Mouse (Mus musculus) midbrain, embryonic 15.5 days (tissue): ENCODE data around the gene Rragd. TPM values are rescaled to one million over a fixed set of nuclear protein-coding genes. Genes with fewer than 3 reads are reported as not detected.
A peak's percentile ranks its signal among the peaks of the same experiment; 100 is the strongest.
"Not testable (repeated sequence)": the region's sequence is repeated elsewhere in the genome, so short reads cannot be mapped to it uniquely, and the experiment has no call there.

Experiments
- ATAC-seq: fragments of 200-750 bp; cut with Nextera tagmentation; replicated peaks from 2 replicates; pipeline ENCODE4 v1.8.0; 2017; ENCODE audit warnings: moderate TSS enrichment
- H3K27ac ChIP-seq: fragments of 300-500 bp; sonication (generic); 2 replicates; pipeline ENCODE4 v1.5.1; 2015; ENCODE audit warnings: mild to moderate bottlenecking, inconsistent platforms
- H3K27me3 ChIP-seq: fragments of 300-500 bp; sonication (generic); replicated peaks from 2 replicates; pipeline ENCODE4 v1.6.1; 2015; ENCODE audit warnings: inconsistent platforms
- H3K36me3 ChIP-seq: fragments of 300-500 bp; sonication (generic); replicated peaks from 2 replicates; pipeline ENCODE4 v1.6.1; 2015; ENCODE audit warnings: inconsistent platforms
- H3K4me1 ChIP-seq: fragments of 300-500 bp; sonication (generic); 2 replicates; pipeline ENCODE4 v1.6.1; 2015; ENCODE audit warnings: inconsistent platforms
- H3K4me2 ChIP-seq: fragments of 300-500 bp; sonication (generic); 2 replicates; pipeline ENCODE4 v1.6.1; 2015; ENCODE audit warnings: inconsistent platforms, mild to moderate bottlenecking, moderate library complexity
- H3K4me3 ChIP-seq: fragments of 300-500 bp; sonication (generic); 2 replicates; pipeline ENCODE4 v1.5.1; 2015; ENCODE audit warnings: mild to moderate bottlenecking, inconsistent platforms
- H3K9ac ChIP-seq: fragments of 300-500 bp; sonication (generic); 2 replicates; pipeline ENCODE4 v1.6.1; 2015; ENCODE audit warnings: mild to moderate bottlenecking, inconsistent platforms
- H3K9me3 ChIP-seq: fragments of 300-500 bp; sonication (generic); 2 replicates; pipeline ENCODE4 v1.6.1; 2016; ENCODE audit warnings: inconsistent platforms
- WGBS: fragments of 180-500 bp; shearing (Covaris S2); methylation state at CpG from one replicate; pipeline ENCODE4 v1.1.7; 2015; ENCODE audit warnings: mixed read lengths; 5-methylcytosine and 5-hydroxymethylcytosine counted together
- polyA plus RNA-seq: library from polyadenylated mRNA; unstranded; fragments of >200 nt; fragmentation: Nextera tagmentation; extraction: Ambion mirVana; gene quantifications from 2 replicates; pipeline ENCODE4 v1.2.1, GENCODE M21; 2015

Rragd gene
- polyA plus RNA-seq, 1 experiment from 2014 or later, result 32.2 TPM

- H3K4me3 ChIP-seq, H3K27ac ChIP-seq, H3K4me1 ChIP-seq, ATAC-seq, H3K36me3 ChIP-seq, H3K9ac ChIP-seq, H3K9me3 ChIP-seq, H3K27me3 ChIP-seq, H3K4me2 ChIP-seq: not testable (repeated sequence)
- WGBS, result 84% methylated on average over 19 of the region's 19 CpGs
Measured at GRCm38 (mm10) chr4:32964619-32965018, 18.2 kb upstream of the Rragd start.

- no peak for ATAC-seq
- H3K36me3 ChIP-seq, result no peaks in the 10 kb centered on the region
- no peaks in the 10 kb centered on the region for H3K9me3 ChIP-seq
- no peak overlapping the region for H3K9ac ChIP-seq
- no peaks in the 10 kb centered on the region for H3K27me3 ChIP-seq
- H3K4me2 ChIP-seq, result no peak overlapping the region
- WGBS, result 95% methylated on average over 4 of the region's 4 CpGs
- no peak overlapping the region for H3K27ac ChIP-seq
- no peak overlapping the region for H3K4me3 ChIP-seq
- peaks cover 5% of the 10 kb centered on the region for H3K4me1 ChIP-seq
Measured at GRCm38 (mm10) chr4:32977331-32977730, 5.5 kb upstream of the Rragd start.

DNA sequence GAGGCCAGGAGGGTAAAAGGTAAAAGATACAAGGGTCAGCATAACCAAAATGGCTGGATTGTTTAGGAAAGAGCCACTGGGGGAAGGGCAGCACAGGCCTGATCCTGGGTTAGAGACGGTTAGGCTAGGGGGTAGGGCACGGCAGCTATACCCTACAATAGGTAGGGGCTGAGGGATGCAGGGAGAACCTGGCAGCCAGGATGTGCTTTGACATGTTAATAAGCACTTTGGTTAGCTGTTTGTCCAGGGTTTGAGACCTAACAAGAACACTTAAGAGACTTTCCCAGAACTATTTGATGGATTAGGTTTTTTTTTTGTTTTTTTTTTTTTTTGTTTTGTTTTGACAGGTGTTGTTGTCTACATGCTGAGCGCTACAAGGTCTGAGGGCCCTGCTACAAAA is 2.8 kb upstream of the Rragd start:
- H3K27me3 ChIP-seq, result no peaks in the 10 kb centered on the region
- H3K27ac ChIP-seq, result no peak overlapping the region
- WGBS, result 68% methylated on average over 3 of the region's 3 CpGs
- H3K36me3 ChIP-seq, result no peaks in the 10 kb centered on the region
- peaks cover 12% of the 10 kb centered on the region for H3K4me1 ChIP-seq
- no peak for ATAC-seq
- H3K4me3 ChIP-seq, result no peak overlapping the region
- H3K9me3 ChIP-seq, result no peaks in the 10 kb centered on the region
- H3K4me2 ChIP-seq, result no peak overlapping the region
- no peak overlapping the region for H3K9ac ChIP-seq

DNA sequence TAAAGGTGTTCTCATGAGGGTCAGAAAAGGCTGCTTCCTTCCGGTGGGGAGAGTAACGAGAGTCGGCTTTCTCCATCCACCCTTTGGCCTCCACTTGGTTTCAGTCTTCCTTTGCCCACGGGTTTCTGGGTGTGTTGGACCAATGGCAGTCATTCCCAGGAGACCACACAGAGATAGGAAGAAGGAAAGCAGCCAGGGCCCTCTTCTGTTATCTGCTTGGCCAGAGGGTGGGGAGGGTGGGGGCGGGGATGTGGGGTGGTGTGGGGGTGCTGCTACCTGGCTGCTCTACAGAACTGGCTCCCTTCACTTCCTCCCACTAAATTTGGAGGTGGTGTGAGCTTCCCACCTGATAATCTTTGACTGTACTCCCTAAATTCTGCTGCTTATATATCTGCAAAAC is 1.2 kb upstream of the Rragd start:
- 34% methylated on average over 5 of the region's 5 CpGs for WGBS
- Histone ChIP-seq H3K36me3 (no peaks in the 10 kb centered on the region), H3K27ac (no peak overlapping the region), H3K4me3 (no peak overlapping the region), H3K9ac (no peak overlapping the region), H3K27me3 (no peaks in the 10 kb centered on the region), H3K4me1 (peaks cover 24% of the 10 kb centered on the region), H3K4me2 (peak overlapping the region; percentile 71), H3K9me3 (no peaks in the 10 kb centered on the region)
- no peak for ATAC-seq

DNA sequence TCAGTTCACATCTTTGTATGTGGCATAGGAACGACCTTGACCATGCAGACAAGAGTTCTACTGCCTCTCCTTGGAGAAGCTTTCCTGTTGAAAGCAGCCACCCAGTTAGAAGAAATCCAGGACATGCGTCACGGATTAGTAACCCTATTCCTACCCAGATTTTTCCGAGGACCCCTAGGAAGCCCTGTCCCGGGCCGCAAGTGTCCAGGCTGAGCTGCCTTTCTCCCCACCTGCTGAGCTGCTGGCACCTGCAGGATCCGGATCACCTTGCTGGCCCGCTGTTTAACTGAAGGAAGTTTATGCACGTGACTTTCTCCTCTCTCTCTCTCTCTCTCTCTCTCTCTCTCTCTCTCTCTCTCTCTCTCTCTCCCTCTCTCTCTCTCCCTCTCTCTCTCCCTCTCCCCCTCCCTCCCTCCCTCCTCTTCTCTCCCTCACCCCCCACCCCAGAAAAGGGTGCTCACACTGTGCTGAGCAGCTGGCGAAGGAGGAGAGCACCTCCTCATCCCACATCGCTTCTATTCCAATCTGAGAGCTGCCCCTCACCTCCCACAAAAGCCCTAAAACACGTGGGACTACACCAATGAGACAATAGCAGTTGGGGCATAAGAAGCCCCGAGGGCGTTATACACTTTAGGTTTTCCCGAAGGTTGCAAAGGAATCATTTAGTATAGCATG is 659 bp upstream of the Rragd start:
- peak; percentile 53 for ATAC-seq
- Histone ChIP-seq H3K27me3 (no peaks in the 10 kb centered on the region), H3K9ac (no peak overlapping the region), H3K4me2 (peak overlapping the region; percentile 71), H3K36me3 (no peaks in the 10 kb centered on the region), H3K4me1 (peaks cover 24% of the 10 kb centered on the region), H3K9me3 (no peaks in the 10 kb centered on the region), H3K27ac (peak overlapping the region; percentile 86; the same call in 1 of the 2 replicates), H3K4me3 (peak overlapping the region; percentile 68)
- 2% methylated on average over 15 of the region's 15 CpGs for WGBS

DNA sequence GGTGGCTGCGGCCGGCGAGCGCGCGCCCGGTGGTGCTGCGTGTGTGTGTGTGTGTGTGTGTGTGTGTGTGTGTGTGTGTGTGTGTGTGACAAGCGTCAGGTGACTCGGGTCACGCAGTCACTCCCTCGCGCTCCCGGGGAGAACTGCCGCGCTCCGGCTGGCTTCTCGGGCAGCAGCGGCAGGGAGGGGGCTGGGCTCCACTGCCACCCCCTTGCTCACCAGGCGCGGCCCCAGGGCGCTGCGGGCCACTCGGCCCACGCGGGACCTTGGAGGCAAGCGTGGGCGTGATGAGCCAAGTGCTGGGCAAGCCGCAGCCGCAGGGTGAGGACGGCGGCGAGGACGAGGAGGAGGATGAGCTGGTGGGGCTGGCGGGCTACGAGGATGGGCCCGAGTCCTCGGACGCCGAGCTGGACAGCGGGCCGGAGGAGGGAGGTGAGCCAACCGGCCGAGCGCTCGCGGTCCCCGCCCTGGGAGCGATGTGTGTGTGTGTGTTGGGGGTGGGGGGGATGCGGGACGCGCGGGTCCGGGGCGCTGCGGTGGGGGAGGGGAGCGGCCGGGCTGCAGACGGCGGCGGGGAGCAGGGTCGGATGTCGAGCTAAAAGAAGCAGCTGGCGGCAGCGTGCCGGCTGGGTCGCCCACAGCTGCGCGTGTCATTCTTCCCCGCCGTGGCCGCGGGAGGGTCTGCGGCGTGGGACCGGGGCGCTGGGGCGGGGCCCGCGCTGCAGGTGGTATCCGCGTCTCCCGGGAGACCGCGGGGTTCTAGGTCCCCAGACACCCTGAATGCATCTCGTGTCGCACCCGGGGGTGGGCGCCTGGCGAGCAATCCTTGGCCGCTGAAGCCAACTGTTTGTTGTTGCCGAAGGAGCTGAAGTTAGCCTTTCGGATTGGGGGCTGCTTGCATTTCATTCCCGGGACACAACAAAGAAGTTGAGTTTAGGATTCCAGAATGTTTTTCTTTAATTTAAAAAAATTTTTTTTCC is 629 bp downstream of the Rragd start:
- peaks cover 24% of the 10 kb centered on the region for H3K4me1 ChIP-seq
- ATAC-seq, result peak; percentile 74
- no peaks in the 10 kb centered on the region for H3K9me3 ChIP-seq
- peak overlapping the region; percentile 86 for H3K27ac ChIP-seq
- H3K4me3 ChIP-seq, result peak overlapping the region; percentile 68
- H3K36me3 ChIP-seq, result no peaks in the 10 kb centered on the region
- under 1% methylated on average over 66 of the region's 94 CpGs for WGBS
- H3K27me3 ChIP-seq, result no peaks in the 10 kb centered on the region
- H3K4me2 ChIP-seq, result peak overlapping the region; percentile 71
- H3K9ac ChIP-seq, result peak overlapping the region; percentile 78

GRCm38 (mm10) chr4:32984242-32984641 is 1.4 kb downstream of the Rragd start:
- H3K27me3 ChIP-seq, result no peaks in the 10 kb centered on the region
- ATAC-seq, result no peak
- peak overlapping the region; percentile 71 for H3K4me2 ChIP-seq
- peak overlapping the region; percentile 68 for H3K4me3 ChIP-seq
- peak overlapping the region; percentile 78 for H3K9ac ChIP-seq
- H3K9me3 ChIP-seq, result no peaks in the 10 kb centered on the region
- under 1% methylated on average over 13 of the region's 13 CpGs for WGBS
- H3K4me1 ChIP-seq, result peaks cover 24% of the 10 kb centered on the region
- H3K36me3 ChIP-seq, result no peaks in the 10 kb centered on the region
- H3K27ac ChIP-seq, result peak overlapping the region; percentile 86

DNA sequence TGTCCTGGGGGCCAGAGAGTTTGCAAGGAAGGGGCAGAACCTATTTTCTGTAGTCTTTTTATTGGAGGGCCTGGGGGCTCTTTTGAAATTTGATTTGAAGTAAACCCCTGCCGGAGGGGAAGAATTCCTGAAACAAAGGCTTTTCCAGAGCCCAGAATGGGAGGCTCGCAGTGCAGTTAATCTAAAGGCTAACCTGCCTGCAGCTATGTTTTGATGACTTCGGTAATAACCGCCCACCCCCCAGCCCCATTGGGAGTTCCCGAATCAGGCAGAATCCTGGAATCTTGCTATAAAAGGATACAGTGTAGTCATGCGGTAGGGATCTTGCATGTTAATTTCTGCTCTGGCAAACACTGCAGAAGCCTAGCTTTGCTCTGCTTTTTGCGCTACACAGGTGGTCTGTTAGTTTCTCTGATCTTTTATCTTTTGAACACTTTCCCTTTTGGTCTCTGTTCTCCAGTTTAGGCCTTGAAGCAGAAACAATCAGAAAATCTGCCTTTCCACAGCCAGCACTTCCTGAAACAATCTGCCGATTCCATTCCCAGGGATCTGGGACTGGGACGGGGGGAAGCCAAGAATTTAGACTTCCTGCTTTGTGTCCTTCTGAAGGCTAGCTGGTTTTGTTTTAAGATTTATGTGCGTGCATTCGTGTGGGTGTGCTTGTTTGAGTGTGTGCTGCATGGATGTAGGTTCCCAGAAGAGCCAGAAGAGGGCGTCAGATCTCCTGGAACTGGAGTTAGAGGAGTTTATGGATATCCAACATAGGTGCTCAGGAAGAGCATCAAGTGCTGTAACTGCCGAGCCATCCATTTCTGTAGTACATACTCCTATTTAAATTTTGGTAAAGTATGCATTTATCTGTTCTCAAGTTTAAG is 2.2 kb downstream of the Rragd start:
- H3K4me1 ChIP-seq, result peaks cover 24% of the 10 kb centered on the region
- H3K27ac ChIP-seq, result peak overlapping the region; percentile 86
- peak overlapping the region; percentile 68 for H3K4me3 ChIP-seq
- H3K9me3 ChIP-seq, result no peaks in the 10 kb centered on the region
- peak overlapping the region; percentile 78; the same call in 1 of the 2 replicates for H3K9ac ChIP-seq
- WGBS, result 9% methylated on average over 13 of the region's 13 CpGs
- peak overlapping the region; percentile 71 for H3K4me2 ChIP-seq
- no peaks in the 10 kb centered on the region for H3K36me3 ChIP-seq
- H3K27me3 ChIP-seq, result no peaks in the 10 kb centered on the region
- no peak for ATAC-seq

GRCm38 (mm10) chr4:32985684-32986083 is 2.8 kb downstream of the Rragd start:
- H3K9ac ChIP-seq, result no peak overlapping the region; the same call in 1 of the 2 replicates
- H3K36me3 ChIP-seq, result no peaks in the 10 kb centered on the region
- no peaks in the 10 kb centered on the region for H3K27me3 ChIP-seq
- H3K4me1 ChIP-seq, result peaks cover 24% of the 10 kb centered on the region
- no peak for ATAC-seq
- 6% methylated on average over 3 of the region's 3 CpGs for WGBS
- H3K9me3 ChIP-seq, result no peaks in the 10 kb centered on the region
- no peak overlapping the region for H3K27ac ChIP-seq
- peak overlapping the region; percentile 71; the same call in 1 of the 2 replicates for H3K4me2 ChIP-seq
- H3K4me3 ChIP-seq, result no peak overlapping the region; the same call in 1 of the 2 replicates

DNA sequence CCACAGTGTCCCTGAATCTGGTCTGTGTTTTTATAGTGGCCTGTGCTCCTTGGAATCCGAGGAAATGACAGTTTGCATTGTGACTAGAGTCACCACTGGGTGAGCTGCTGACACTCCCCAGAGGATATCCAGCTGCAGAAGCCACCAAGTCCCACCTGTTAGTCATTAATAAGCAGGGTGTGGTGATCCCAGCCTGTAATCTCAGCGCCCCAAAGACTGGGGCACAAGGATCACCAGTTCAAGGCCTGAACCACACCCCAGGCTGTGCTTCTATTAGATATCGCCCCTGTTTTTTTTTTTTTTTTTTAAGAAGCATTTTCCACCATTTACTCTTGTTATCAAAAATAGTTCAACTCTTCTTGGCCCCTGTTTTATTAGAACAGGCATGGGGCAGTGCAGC is 4.2 kb downstream of the Rragd start:
- ATAC-seq, result no peak
- no peak overlapping the region for H3K4me2 ChIP-seq
- no peak overlapping the region for H3K9ac ChIP-seq
- H3K27ac ChIP-seq, result no peak overlapping the region
- peaks cover 21% of the 10 kb centered on the region for H3K4me1 ChIP-seq
- 72% methylated on average over 3 of the region's 3 CpGs for WGBS
- H3K27me3 ChIP-seq, result no peaks in the 10 kb centered on the region
- H3K9me3 ChIP-seq, result no peaks in the 10 kb centered on the region
- no peak overlapping the region for H3K4me3 ChIP-seq
- no peaks in the 10 kb centered on the region for H3K36me3 ChIP-seq

- Histone ChIP-seq H3K4me3 (no peak overlapping the region), H3K9ac (no peak overlapping the region), H3K9me3 (no peaks in the 10 kb centered on the region), H3K36me3 (no peaks in the 10 kb centered on the region), H3K27ac (no peak overlapping the region), H3K27me3 (no peaks in the 10 kb centered on the region), H3K4me1 (peaks cover 17% of the 10 kb centered on the region), H3K4me2 (no peak overlapping the region)
- ATAC-seq, result no peak
- WGBS, result 75% methylated on average over 2 of the region's 2 CpGs
Measured at GRCm38 (mm10) chr4:32989346-32989745, 6.5 kb downstream of the Rragd start.

- H3K9ac ChIP-seq, result no peak overlapping the region
- H3K9me3 ChIP-seq, result no peaks in the 10 kb centered on the region
- 86% methylated on average over 3 of the region's 3 CpGs for WGBS
- no peak overlapping the region for H3K4me2 ChIP-seq
- no peak overlapping the region for H3K27ac ChIP-seq
- no peak for ATAC-seq
- H3K4me1 ChIP-seq, result no peaks in the 10 kb centered on the region
- no peaks in the 10 kb centered on the region for H3K27me3 ChIP-seq
- H3K36me3 ChIP-seq, result no peaks in the 10 kb centered on the region
- H3K4me3 ChIP-seq, result no peak overlapping the region
Measured at GRCm38 (mm10) chr4:32994168-32994567, 11.3 kb downstream of the Rragd start.
